Mouse (Mus musculus) erythroblast, embryonic 14.5 days (primary cell): Measurements from ENCODE around the gene Dctn1.

Experiments
- GATA1 ChIP-seq: IDR thresholded peaks from 2 replicates; pipeline ENCODE4 v1.6.1; 2012; ENCODE audit warnings: low read length, inconsistent platforms, mixed read lengths
- TAL1 ChIP-seq: IDR thresholded peaks from 3 replicates; pipeline ENCODE4 v1.6.1; 2012; ENCODE audit warnings: low read length, inconsistent platforms, mixed read lengths

GRCm38 (mm10) chr6:83118825-83119733 lies 46.6 kb upstream of the Dctn1 start:
- TF ChIP-seq GATA1 (no peak), TAL1 (no peak)
